Mouse (Mus musculus) left cerebral cortex, postnatal 25 days (tissue): ENCODE measurements around the gene Sf3b4. TPM values are rescaled to one million over a fixed set of nuclear protein-coding genes. Genes with fewer than 3 reads are reported as not detected.
"Not testable (repeated sequence)": the region's sequence is repeated elsewhere in the genome, so short reads cannot be mapped to it uniquely, and the experiment has no call there.

ENCODE experiments used
- DNase-seq, 2 experiments: peaks; one replicate each; pipeline ENCODE4 v3.0.0; 2022; ENCODE audit warnings: low spot score in 2 of 2, mixed read lengths in 1 of 2
- intact Hi-C: fragments of 180-260 bp; cut with DNase I; formaldehyde crosslinking; loops from one replicate; pipeline ENCODE4 v1.15.1; 2025
- total RNA-seq, 2 experiments: library from RNA; stranded (reverse); gene quantifications; 2 replicates each; pipeline ENCODE4 v1.2.3; 2021

Sf3b4 gene
- total RNA-seq, 2 experiments from 2014 or later, result 39.6 to 43.4 TPM

DNA sequence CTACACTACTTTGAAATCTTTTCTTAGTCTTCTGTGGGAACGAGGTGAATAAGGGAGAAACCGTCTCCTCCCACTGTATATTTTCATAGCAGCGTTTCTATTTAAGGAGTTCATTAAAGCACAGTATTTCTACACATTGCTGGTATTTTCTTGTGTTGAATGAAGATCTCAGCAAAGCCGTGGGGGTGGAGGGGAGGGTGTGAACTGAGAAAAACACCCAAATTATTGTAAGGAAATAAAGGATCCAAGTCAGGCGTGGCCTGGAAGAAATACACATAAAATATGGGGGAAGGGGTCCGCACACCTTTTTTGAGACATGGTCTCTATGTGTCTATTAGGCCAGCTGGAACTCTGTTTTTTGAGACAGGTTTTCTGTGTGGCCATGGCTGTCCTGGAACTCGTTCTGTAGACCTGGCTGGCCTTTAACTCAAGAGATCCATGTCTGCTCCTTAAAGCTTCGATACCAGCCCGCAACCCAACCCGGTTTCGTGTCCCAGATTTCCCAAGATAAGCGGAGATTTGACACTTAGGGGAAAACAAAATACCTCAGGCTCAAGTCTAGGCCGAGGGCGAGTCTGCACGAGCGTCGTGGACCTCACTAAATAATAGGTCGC, 442 bp upstream of the Sf3b4 start:
- intact Hi-C loops, result loop anchor here (2.0 kb wide), 1 partner anchor 67 kb away; the partner anchor contains the start of gene Otud7b
- DNase-seq, result peak in 1 of 2 experiments; percentile 78

GRCm38 (mm10) chr3:96173185-96173584, 1.1 kb downstream of the Sf3b4 start:
- intact Hi-C loops, result loop anchor here (2.0 kb wide), 1 partner anchor 68 kb away; the partner anchor contains the start of gene Otud7b

DNA sequence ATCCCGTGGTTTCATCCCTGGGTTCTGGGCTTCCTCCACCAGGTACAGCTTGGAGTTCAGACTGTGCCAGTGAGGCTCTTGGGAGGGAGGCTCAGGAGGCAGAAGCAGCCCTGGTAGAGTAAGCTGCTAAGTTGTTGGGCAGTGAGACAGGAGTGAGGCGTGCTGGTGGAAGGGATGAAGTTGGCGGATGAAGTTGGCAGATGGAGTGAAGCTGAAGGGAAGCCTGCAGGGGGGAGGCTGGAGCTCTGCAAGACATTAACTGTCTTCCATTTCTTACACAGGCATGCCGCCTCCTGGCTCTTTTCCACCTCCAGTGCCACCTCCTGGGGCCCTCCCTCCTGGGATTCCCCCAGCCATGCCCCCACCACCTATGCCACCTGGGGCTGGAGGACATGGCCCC, 1.9 kb downstream of the Sf3b4 start:
- DNase-seq, intact Hi-C loops: not testable (repeated sequence)

More at GRCm38 (mm10) chr3:96173185-96173584, 1.1 kb downstream of the Sf3b4 start:
- DNase-seq, result no peak

DNA sequence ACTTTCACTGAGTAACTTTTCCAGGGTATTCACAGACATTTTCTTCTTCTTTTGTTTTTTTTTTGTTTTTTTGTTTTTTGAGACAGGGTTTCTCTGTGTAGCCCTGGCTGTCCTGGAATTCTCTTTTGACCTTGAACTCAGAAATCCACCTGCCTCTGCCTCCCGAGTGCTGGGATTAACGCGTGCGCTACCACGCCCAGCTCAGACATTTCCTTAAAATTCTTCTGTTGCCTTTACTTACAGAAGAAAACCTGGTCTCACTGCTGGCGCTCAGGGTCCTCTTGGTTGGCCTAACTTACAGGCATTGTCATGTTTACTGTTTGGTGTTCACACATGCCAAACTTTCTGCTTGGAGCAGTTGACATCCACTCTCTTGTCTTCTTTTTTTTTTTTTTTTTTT, 3.1 kb downstream of the Sf3b4 start:
- intact Hi-C loops, result no loop called here
- DNase-seq, result no peak

- no peak for DNase-seq
- intact Hi-C loops, result no loop called here
Observed at GRCm38 (mm10) chr3:96178427-96178826, 6.3 kb downstream of the Sf3b4 start.

DNA sequence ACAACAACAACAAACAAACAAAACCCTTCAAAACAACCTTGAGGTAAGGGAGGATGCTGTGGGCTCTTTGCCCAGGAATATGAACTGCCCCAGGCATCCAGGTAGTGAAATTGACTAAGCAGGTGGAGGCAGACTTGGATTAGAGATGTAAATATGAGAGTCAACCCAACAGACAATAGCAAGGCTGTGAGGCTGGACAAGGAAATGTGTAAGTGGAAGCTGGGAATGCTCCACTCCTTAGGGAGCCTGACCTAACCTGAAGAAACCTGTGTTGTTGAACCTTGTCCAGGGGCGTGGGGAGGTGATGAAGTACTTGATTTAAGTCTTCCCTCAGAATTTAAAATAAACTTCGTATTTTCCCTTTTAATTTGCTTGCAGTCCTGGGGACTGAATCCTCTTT, 6.8 kb downstream of the Sf3b4 start:
- no peak for DNase-seq
- intact Hi-C loops, result no loop called here

DNA sequence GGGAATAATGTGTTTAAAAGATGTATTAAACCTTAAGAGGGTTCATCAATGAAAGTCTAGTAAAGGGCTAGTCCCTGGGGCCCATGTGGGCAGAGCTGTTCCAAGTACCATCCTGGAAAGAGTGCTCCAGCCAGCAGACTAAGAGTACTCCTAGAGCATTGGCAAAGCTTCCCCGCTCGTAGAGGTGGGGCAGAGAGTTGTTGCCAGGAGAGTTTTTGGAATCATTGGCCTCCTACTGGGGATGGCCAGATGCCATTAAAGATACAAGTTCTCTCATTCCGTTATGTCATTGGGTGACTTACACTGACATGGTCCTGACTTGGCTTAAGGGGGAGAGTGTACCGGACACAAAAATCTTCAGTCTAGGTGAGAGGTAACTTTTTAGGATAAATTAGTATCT, 7.4 kb downstream of the Sf3b4 start:
- intact Hi-C loops, result no loop called here

DNA sequence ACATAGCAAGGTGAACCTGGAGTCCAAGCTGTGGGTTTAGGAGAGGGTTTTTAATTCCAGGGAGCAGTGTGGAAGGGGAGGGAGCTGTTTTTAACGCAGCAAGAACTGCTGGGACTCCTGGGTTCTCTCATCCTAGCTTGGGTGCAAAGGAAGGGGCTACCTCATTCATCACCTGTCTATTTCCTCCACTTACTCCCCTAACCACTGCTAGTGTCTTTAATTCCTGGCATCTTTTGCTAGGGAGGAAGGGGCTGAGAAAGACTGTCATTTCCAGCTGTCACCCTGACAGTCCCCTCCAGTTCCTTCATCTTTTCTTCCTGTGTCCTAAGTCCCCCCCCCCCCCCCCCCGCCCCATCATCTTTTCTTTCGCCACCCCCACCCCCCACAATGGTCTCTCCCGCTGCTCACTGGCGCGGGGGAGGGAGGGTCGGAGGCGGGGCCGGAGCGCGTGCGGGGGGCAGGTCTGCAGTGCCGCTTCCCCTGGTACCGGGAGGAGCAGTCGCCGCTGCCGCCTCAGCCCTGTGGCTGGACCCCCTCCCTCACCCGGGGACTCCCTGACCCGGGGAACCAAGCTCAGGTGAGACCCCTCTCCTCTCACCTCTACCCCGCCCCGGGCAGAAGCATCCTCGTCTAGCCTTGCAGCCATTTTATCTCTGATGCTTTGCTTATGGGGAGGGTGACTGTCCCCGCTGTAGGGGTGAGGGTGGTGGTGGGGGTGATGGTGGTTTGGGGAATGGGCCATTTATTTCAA, 8.8 kb downstream of the Sf3b4 start, which contains the start of gene Sv2a:
Gene Sv2a (plus strand): TSS at position 425 of the 751 bp plus-strand sequence.
- DNase-seq, result peak; percentile 73 to 79
- intact Hi-C loops, result no loop called here

More for the DNA sequence above, 7.4 kb downstream of the Sf3b4 start:
- DNase-seq, result peak in 1 of 2 experiments; percentile 47

DNA sequence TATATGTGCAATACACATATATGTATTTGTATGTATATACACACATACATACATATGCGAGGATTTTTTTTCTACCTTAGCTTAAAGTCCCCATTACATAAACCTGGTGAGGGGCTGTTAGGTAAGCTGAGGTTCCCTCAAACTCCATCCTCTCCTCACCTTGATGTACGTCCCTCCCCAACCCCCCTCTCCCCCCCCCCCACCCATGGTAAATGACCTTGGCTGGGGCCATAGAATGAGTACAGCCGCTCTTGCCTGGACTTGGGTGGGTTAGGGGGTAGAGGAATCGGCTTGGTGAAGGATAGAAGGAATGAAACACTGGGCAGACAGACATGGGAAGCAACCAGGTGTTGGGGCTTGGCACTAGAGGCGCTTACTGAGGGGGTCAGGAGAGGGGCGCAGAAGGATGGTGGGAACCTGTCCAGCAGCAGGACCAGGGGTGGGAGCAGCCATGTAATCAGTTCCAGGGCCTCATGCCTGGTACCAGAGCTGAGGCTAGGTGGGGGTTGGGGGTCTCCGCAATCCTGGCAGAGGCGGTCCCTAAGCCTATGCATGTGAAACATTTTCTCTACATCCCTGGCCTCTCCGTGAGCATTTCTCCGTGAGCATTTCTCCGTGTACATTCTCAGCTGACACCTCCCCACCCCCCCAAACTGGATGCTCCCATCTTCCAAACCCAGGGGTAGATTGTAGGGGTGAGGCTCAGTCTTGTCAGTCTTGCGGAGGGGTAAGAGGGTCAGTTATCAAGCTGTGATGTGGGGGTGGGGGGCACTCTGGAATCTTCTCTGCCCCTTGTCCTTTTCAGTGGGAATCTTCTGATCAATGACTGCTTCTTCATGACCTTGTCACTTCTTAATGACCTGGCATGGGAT, 9.6 kb downstream of the Sf3b4 start:
- intact Hi-C loops, result no loop called here
- DNase-seq, result peak in 1 of 2 experiments; percentile 69

- intact Hi-C loops, result no loop called here
- peak in 1 of 2 experiments; percentile 81 for DNase-seq
Observed at GRCm38 (mm10) chr3:96182382-96182776, 10.2 kb downstream of the Sf3b4 start.

- intact Hi-C loops, result no loop called here
- no peak for DNase-seq
Observed at GRCm38 (mm10) chr3:96192977-96193376, 20.8 kb downstream of the Sf3b4 start.

GRCm38 (mm10) chr3:96194966-96195365, 22.8 kb downstream of the Sf3b4 start:
- DNase-seq, result no peak
- intact Hi-C loops, result no loop called here

DNA sequence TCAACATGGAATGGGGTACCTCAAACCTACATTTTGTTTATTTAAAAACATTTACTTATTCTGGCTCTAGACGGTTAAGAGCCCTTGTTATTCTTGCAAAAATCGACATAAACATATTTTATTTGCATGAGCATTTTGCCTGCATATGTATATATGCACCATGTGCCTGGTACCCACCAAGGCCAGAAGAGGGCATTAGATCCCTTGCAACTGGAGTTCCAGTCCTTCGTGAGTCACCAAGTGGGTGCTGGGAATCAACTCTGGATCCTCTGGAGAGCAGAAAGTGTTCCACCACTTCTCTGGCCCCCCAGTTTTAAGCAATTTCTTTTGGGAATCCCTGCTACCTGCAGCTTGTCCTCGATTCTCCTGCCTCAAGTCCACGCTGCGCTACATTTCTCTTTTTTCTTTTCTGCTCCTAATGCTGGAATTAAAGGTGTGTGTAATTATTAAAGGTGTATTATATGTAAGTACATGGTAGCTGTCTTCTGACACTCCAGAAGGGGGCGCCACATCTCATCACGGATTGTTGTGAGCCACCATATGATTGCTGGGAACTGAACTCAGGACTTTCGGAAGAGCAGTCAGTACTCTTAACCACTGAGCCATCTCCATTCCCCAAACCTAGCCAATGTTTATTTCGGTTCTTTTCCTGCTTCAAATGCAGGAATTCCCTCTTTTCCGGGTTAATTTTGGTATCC, 23.6 kb downstream of the Sf3b4 start:
- DNase-seq, result no peak
- intact Hi-C loops, result no loop called here

GRCm38 (mm10) chr3:96196437-96197128, 24.5 kb downstream of the Sf3b4 start:
- intact Hi-C loops, result no loop called here
- DNase-seq, result peak in 1 of 2 experiments; percentile 38

- intact Hi-C loops, result no loop called here
- DNase-seq, result peak; percentile 92 to 98
Observed at GRCm38 (mm10) chr3:96197129-96197749, 25.1 kb downstream of the Sf3b4 start.

GRCm38 (mm10) chr3:96198181-96198580, 26.0 kb downstream of the Sf3b4 start:
- no peak for DNase-seq
- intact Hi-C loops, result no loop called here

DNA sequence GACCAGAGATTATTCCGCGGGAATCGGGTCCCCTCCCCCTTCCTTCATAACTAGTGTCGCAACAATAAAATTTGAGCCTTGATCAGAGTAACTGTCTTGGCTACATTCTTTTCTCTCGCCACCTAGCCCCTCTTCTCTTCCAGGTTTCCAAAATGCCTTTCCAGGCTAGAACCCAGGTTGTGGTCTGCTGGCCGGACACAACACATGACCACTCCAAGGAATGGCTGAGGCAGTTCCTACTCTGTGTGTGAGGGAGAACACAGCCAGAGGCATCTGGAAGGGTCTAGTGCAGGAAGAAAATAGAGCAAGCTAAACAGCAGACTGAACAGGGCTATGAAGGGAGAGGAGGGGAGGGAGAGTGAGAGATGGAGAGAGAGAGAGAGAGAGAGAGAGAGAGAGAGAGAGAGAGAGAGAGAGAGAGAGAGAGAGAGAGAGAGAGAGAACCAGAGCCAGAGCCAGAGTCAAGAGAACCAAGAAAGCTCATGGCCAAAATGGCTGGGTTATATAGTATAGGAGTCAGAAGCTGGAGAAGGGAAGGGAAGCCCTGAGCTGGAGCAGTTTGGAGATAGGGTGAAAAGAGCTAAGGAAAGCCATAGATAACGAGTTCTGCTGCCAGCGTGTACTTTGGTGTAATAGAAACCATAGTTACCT, 26.6 kb downstream of the Sf3b4 start:
- DNase-seq, intact Hi-C loops: not testable (repeated sequence)

DNA sequence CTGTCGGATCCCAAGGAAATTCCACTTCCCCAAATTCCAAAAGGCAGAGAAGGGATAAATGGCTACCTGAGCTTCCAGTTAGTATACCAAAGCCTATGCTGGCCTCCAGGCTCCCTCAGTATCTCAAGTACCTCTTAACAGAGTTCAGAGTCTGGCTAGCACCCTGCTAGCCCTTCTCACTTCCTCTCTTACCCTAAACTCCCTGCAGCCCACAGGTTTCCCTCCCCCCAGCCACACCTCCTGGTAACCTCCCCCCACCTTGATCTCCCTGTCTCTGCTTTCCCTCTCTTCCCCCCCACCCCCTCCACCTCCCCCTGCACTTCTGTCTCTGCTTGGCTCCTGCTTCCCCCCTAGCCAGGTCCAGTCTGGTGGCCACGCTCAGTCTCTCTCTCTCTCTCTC, 27.6 kb downstream of the Sf3b4 start:
- intact Hi-C loops, result no loop called here
- DNase-seq, result no peak
